Mouse (Mus musculus) midbrain, postnatal 0 days (tissue): ENCODE results near the gene Tnfaip8l1. TPM values are rescaled to one million over a fixed set of nuclear protein-coding genes. Genes with fewer than 3 reads are reported as not detected.
A peak's percentile ranks its signal among the peaks of the same experiment; 100 is the strongest.

ENCODE experiments used
- ATAC-seq: fragments of 200-750 bp; cut with Nextera tagmentation; 2 replicates; pipeline ENCODE4 v1.8.0; 2017; ENCODE audit warnings: moderate number of reproducible peaks, mild to moderate bottlenecking, moderate TSS enrichment, moderate library complexity; ENCODE audit not compliant: low FRiP score
- DNase-seq: peaks from one replicate; pipeline ENCODE4 v3.0.0-alpha.2; 2015; ENCODE audit warnings: low spot score
- H3K27ac ChIP-seq: fragments of 300-500 bp; sonication (generic); 2 replicates; pipeline ENCODE4 v1.5.1; 2014; ENCODE audit warnings: low read depth, mild to moderate bottlenecking, low read length, mixed read lengths
- H3K27me3 ChIP-seq: fragments of 300-500 bp; sonication (generic); 2 replicates; pipeline ENCODE4 v1.6.1; 2014; ENCODE audit warnings: low read length, control low read depth, mixed read lengths; ENCODE audit not compliant: insufficient read depth
- H3K36me3 ChIP-seq: fragments of 300-500 bp; sonication (generic); 2 replicates; pipeline ENCODE4 v1.6.1; 2014; ENCODE audit warnings: low read length, control low read depth, mixed read lengths; ENCODE audit not compliant: insufficient read depth
- H3K4me1 ChIP-seq: fragments of 300-500 bp; sonication (generic); 2 replicates; pipeline ENCODE4 v1.6.1; 2014; ENCODE audit warnings: mild to moderate bottlenecking, control low read depth, antibody characterized with exemption, low read length, mixed read lengths; ENCODE audit not compliant: insufficient read depth
- H3K4me2 ChIP-seq: fragments of 300-500 bp; sonication (generic); 2 replicates; pipeline ENCODE4 v1.6.1; 2014; ENCODE audit warnings: low read depth, mild to moderate bottlenecking, low read length, mixed read lengths; ENCODE audit not compliant: poor library complexity, severe bottlenecking
- H3K4me3 ChIP-seq: fragments of 300-500 bp; sonication (generic); 2 replicates; pipeline ENCODE4 v1.5.1; 2014; ENCODE audit warnings: low read depth, mild to moderate bottlenecking, low read length, moderate library complexity
- H3K9ac ChIP-seq: fragments of 300-500 bp; sonication (generic); replicated peaks from 2 replicates; pipeline ENCODE4 v1.6.1; 2014; ENCODE audit warnings: mild to moderate bottlenecking, low read length, moderate library complexity, mixed read lengths; ENCODE audit not compliant: poor library complexity, severe bottlenecking
- H3K9me3 ChIP-seq: fragments of 300-500 bp; sonication (generic); 2 replicates; pipeline ENCODE4 v1.6.1; 2016; ENCODE audit warnings: low read length, control low read depth
- CTCF ChIP-seq: IDR thresholded peaks from 2 replicates; pipeline ENCODE4 v1.5.1; 2016; ENCODE audit warnings: antibody characterized with exemption, mild to moderate bottlenecking
- WGBS: fragments of 180-500 bp; shearing (Covaris S2); extraction: QIAGEN DNeasy Blood & Tissue Kit; methylation state at CpG from one replicate; pipeline ENCODE4 v1.1.7; 2014; 5-methylcytosine and 5-hydroxymethylcytosine counted together
- polyA plus RNA-seq: library from polyadenylated mRNA; unstranded; fragments of >200 nt; fragmentation: Nextera tagmentation; extraction: Ambion mirVana; gene quantifications from 2 replicates; pipeline ENCODE4 v1.2.1, GENCODE M21; 2015
- total RNA-seq: library from RNA; depleted of rRNA; stranded (reverse); fragments of >200 nt; gene quantifications from 2 replicates; pipeline ENCODE4 v1.2.3, GENCODE M21; 2014

The Tnfaip8l1 gene
- total and polyA plus RNA-seq, 2 experiments from 2014 or later: 8.4 to 15.1 TPM

DNA sequence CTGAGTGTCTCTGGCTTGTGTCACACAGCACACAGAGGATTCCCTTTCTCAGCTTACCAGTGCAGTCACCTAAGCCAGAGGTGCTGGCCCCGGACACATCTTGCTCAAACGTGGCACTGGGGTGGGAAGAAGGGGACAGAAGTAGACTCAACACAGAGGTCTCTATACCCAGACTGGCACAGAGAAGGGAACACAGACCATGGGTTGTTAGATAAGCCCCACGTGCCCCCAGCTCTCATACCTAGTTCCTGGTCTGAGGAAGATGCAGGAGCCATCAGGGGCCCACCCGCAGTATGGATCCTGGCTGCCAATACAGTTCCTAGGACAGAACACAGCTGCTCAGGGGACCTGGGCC lies 37.0 kb upstream of the Tnfaip8l1 start:
- 0 out of 2 replicates have a peak, but pooled peaks cover under 1% of the 10 kb centered on the region for H3K4me1 ChIP-seq
- 93% methylated on average over 4 of the region's 4 CpGs for WGBS
- peaks cover 57% of the 10 kb centered on the region for H3K36me3 ChIP-seq
- H3K27me3 ChIP-seq: peaks cover 17% of the 10 kb centered on the region
- H3K4me2 ChIP-seq: no peak overlapping the region
- no peak for ATAC-seq
- TF ChIP-seq CTCF: no peak
- no peak for DNase-seq
- no peak overlapping the region for H3K4me3 ChIP-seq
- H3K9ac ChIP-seq: no peak overlapping the region
- H3K27ac ChIP-seq: no peak overlapping the region
- H3K9me3 ChIP-seq: peaks cover 6% of the 10 kb centered on the region; the same call in 1 of the 2 replicates

DNA sequence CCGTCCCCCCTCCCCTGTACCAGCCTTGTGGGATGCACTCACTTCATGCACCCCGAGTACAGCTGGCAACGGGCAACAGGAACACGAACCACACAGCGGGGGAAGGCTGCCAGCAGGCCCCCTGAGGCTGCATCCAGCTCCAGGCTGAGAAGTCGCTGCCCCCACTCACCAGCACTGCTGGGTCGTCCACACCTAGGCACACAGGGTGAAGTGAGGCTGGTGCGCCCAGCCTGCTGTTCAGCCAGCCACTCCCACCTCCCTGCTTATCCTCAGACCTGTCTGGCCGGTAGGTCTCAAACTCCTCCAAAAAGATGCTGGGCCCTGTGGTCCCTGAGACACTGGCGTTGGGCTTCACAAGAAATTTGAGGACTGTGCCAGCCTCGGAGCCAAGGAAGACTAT lies 36.1 kb upstream of the Tnfaip8l1 start:
- Histone ChIP-seq H3K36me3 (peaks cover 66% of the 10 kb centered on the region), H3K4me2 (no peak overlapping the region), H3K27ac (no peak overlapping the region), H3K27me3 (peaks cover 8% of the 10 kb centered on the region; the same call in 1 of the 2 replicates), H3K4me3 (no peak overlapping the region), H3K4me1 (no peaks in the 10 kb centered on the region), H3K9ac (no peak overlapping the region), H3K9me3 (peaks cover 6% of the 10 kb centered on the region; the same call in 1 of the 2 replicates)
- TF ChIP-seq CTCF: no peak
- ATAC-seq (no peak), DNase-seq (no peak)
- WGBS: 83% methylated on average over 11 of the region's 11 CpGs

DNA sequence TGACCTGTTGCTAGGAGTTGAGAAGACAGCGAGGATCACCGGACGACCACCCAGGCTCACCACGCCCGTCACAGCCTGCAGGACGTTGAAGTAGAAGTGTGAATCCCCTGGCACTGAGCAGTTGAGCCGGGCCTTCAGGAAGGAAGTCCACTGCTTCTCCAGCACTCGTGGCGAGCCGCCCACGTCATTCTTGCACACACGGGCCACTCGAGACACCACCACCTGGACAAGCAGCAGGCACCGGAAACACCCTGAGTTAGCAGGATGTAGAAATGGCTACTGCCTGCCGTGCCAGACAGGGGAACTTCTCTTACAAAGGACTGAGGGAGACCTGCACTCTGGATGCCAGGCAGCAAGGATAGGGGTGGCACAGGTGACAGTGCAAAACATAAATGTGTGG lies 34.0 kb upstream of the Tnfaip8l1 start:
- Histone ChIP-seq H3K27ac (no peak overlapping the region), H3K36me3 (peaks cover 70% of the 10 kb centered on the region), H3K9me3 (no peaks in the 10 kb centered on the region), H3K27me3 (no peaks in the 10 kb centered on the region), H3K4me1 (no peaks in the 10 kb centered on the region), H3K4me2 (no peak overlapping the region), H3K4me3 (no peak overlapping the region), H3K9ac (no peak overlapping the region; the same call in 1 of the 2 replicates)
- no peak for TF ChIP-seq CTCF
- DNase-seq (no peak), ATAC-seq (no peak)
- WGBS: 82% methylated on average over 15 of the region's 15 CpGs

DNA sequence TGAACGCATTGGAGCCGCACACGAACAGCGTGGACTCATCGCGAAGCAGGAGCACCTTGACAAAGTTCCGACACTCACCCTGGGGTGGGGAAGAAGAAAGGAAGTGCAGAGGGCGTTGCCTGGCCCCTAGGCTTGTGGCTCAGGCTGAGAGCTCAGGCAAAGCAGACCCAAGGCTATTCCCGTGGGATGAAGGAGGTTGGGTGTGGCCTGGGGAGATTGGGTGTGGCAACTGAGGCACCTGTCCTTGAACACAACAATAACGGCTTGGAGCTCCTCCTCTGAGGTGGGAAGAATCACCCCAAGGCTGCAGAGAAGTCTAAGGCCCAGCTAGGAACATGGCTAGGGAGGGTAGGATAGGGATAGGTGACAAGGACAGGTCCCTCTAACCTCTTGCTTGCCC lies 31.1 kb upstream of the Tnfaip8l1 start:
- no peak overlapping the region for H3K27ac ChIP-seq
- ATAC-seq (no peak), DNase-seq (no peak)
- H3K4me1 ChIP-seq: no peaks in the 10 kb centered on the region
- 95% methylated on average over 10 of the region's 10 CpGs for WGBS
- H3K9ac ChIP-seq: no peak overlapping the region
- no peak overlapping the region for H3K4me2 ChIP-seq
- H3K4me3 ChIP-seq: no peak overlapping the region
- no peaks in the 10 kb centered on the region for H3K9me3 ChIP-seq
- peaks cover 51% of the 10 kb centered on the region for H3K36me3 ChIP-seq
- TF ChIP-seq CTCF: no peak
- H3K27me3 ChIP-seq: no peaks in the 10 kb centered on the region

DNA sequence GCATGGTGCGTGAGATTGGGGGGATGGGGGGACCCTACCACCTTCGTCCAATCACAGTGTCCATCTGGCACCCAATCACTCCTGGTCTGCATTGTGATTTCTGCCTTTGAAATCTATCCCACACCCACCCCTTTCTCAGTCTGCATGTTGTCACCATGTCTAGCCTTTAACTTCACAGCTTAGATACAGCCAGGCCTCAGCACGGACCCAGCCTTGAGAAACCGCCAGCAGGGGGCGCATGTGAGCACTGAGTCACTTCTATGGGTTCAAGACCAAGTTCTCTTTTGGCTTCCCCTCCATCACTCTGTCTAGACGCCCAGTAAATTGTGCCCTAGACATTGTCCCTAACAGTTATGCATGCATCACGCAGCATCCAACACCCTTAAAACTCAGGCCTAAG lies 30.5 kb upstream of the Tnfaip8l1 start:
- Histone ChIP-seq H3K27ac (no peak overlapping the region), H3K9ac (no peak overlapping the region), H3K9me3 (no peaks in the 10 kb centered on the region), H3K4me3 (no peak overlapping the region), H3K4me2 (no peak overlapping the region), H3K36me3 (peaks cover 47% of the 10 kb centered on the region), H3K4me1 (no peaks in the 10 kb centered on the region), H3K27me3 (no peaks in the 10 kb centered on the region)
- DNase-seq: peak; percentile 57
- peak; percentile 77 for TF ChIP-seq CTCF
- ATAC-seq: 0 out of 2 replicates have a peak, but pooled peaks have one; percentile 28
- 46% methylated on average over 7 of the region's 7 CpGs for WGBS

DNA sequence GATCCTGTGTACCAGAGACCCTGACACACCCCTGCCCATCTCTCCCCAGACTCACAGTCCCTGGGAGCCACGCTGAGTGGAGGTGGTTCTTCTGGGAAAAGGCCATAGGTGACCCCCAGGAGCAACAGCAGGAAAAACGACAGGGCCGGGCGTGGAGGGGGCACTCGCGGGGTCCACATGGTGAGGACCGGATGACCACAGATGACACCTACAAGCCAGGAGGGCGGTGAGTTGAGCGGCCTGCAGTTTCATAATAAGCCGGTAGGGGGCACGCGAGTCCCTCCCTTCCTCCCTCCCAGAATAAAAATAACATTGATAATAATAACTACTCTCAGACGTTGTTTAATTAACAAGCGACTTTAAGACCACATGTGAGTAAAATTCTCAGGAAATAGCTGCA lies 29.6 kb upstream of the Tnfaip8l1 start:
- ATAC-seq (no peak), DNase-seq (no peak)
- Histone ChIP-seq H3K36me3 (peaks cover 39% of the 10 kb centered on the region), H3K4me1 (0 out of 2 replicates have a peak, but pooled peaks cover 3% of the 10 kb centered on the region), H3K9ac (no peak overlapping the region), H3K9me3 (no peaks in the 10 kb centered on the region), H3K4me3 (no peak overlapping the region), H3K27me3 (no peaks in the 10 kb centered on the region), H3K4me2 (no peak overlapping the region), H3K27ac (no peak overlapping the region)
- 5% methylated on average over 14 of the region's 14 CpGs for WGBS
- peak; percentile 85 for TF ChIP-seq CTCF
